Mouse (Mus musculus): ENCODE data around the gene Prpf19. TPM values are rescaled to one million over a fixed set of nuclear protein-coding genes. Genes with fewer than 3 reads are reported as not detected.

The Prpf19 gene
- polyA plus RNA-seq, 1 experiment from 2014 or later, result 22.4 TPM

- ATAC-seq, result no peak
- Histone ChIP-seq H3K27ac (ENCODE audit: low read length) (no peak overlapping the region), H3K9me3 (ENCODE audit: low read length) (no peaks in the 10 kb centered on the region), H3K9ac (replicated peaks; ENCODE audit: low read depth) (no peak overlapping the region), H3K4me1 (ENCODE audit: insufficient read depth, low read depth, low read length) (no peaks in the 10 kb centered on the region), H3K4me3 (ENCODE audit: low read depth, low read length) (no peak overlapping the region), H3K27me3 (replicated peaks; ENCODE audit: insufficient read depth, low read length) (no peaks in the 10 kb centered on the region), H3K4me2 (replicated peaks; ENCODE audit: low read depth, low read length) (no peak overlapping the region), H3K36me3 (ENCODE audit: insufficient read depth, low read length) (no peaks in the 10 kb centered on the region)
- TF ChIP-seq EP300 (IDR thresholded peaks at IDR 0.05) (no peak), CTCF (IDR thresholded peaks at IDR 0.05) (no peak)
- DNase-seq (ENCODE audit: low spot score), result peak; percentile 42
- 45% methylated on average over 7 of the region's 7 CpGs for WGBS
Observed at GRCm38 (mm10) chr19:10914291-10914690, 19.3 kb downstream of the Prpf19 start.

- no peak for DNase-seq (ENCODE audit: low spot score)
- ATAC-seq, result no peak
- no peaks in the 10 kb centered on the region for H3K4me1 ChIP-seq (ENCODE audit: insufficient read depth, low read depth, low read length)
- no peak overlapping the region for H3K4me2 ChIP-seq (replicated peaks; ENCODE audit: low read depth, low read length)
- no peak for TF ChIP-seq CTCF (IDR thresholded peaks at IDR 0.05)
- TF ChIP-seq EP300 (IDR thresholded peaks at IDR 0.05), result no peak
- no peak overlapping the region for H3K4me3 ChIP-seq (ENCODE audit: low read depth, low read length)
- no peak overlapping the region for H3K27ac ChIP-seq (ENCODE audit: low read length)
- H3K9me3 ChIP-seq (ENCODE audit: low read length), result no peaks in the 10 kb centered on the region
- H3K36me3 ChIP-seq (ENCODE audit: insufficient read depth, low read length), result no peaks in the 10 kb centered on the region
- no peak overlapping the region for H3K9ac ChIP-seq (replicated peaks; ENCODE audit: low read depth)
- WGBS, result 59% methylated on average over 2 of the region's 2 CpGs
- H3K27me3 ChIP-seq (replicated peaks; ENCODE audit: insufficient read depth, low read length), result no peaks in the 10 kb centered on the region
Observed at GRCm38 (mm10) chr19:10914870-10915269, 19.8 kb downstream of the Prpf19 start.

- H3K27ac ChIP-seq (ENCODE audit: low read length), result no peak overlapping the region
- no peaks in the 10 kb centered on the region for H3K36me3 ChIP-seq (ENCODE audit: insufficient read depth, low read length)
- H3K9me3 ChIP-seq (ENCODE audit: low read length), result no peaks in the 10 kb centered on the region
- DNase-seq (ENCODE audit: low spot score), result no peak
- H3K4me2 ChIP-seq (replicated peaks; ENCODE audit: low read depth, low read length), result no peak overlapping the region
- no peak overlapping the region for H3K9ac ChIP-seq (replicated peaks; ENCODE audit: low read depth)
- no peaks in the 10 kb centered on the region for H3K4me1 ChIP-seq (ENCODE audit: insufficient read depth, low read depth, low read length)
- H3K4me3 ChIP-seq (ENCODE audit: low read depth, low read length), result no peak overlapping the region
- WGBS, result 46% methylated on average over 5 of the region's 5 CpGs
- H3K27me3 ChIP-seq (replicated peaks; ENCODE audit: insufficient read depth, low read length), result no peaks in the 10 kb centered on the region
- no peak for ATAC-seq
- no peak for TF ChIP-seq CTCF (IDR thresholded peaks at IDR 0.05)
- no peak for TF ChIP-seq EP300 (IDR thresholded peaks at IDR 0.05)
Observed at GRCm38 (mm10) chr19:10916506-10916905, 21.5 kb downstream of the Prpf19 start.

- ATAC-seq (0 out of 2 replicates have a peak, but pooled peaks have one; percentile 16), DNase-seq (ENCODE audit: low spot score) (no peak)
- Histone ChIP-seq H3K4me3 (ENCODE audit: low read depth, low read length) (no peak overlapping the region), H3K4me2 (replicated peaks; ENCODE audit: low read depth, low read length) (no peak overlapping the region), H3K9me3 (ENCODE audit: low read length) (no peaks in the 10 kb centered on the region), H3K27me3 (replicated peaks; ENCODE audit: insufficient read depth, low read length) (no peaks in the 10 kb centered on the region), H3K36me3 (ENCODE audit: insufficient read depth, low read length) (no peaks in the 10 kb centered on the region), H3K4me1 (ENCODE audit: insufficient read depth, low read depth, low read length) (no peaks in the 10 kb centered on the region), H3K9ac (replicated peaks; ENCODE audit: low read depth) (no peak overlapping the region), H3K27ac (ENCODE audit: low read length) (no peak overlapping the region)
- TF ChIP-seq CTCF (IDR thresholded peaks at IDR 0.05) (no peak), EP300 (IDR thresholded peaks at IDR 0.05) (no peak)
- WGBS, result 79% methylated on average over 10 of the region's 10 CpGs
Observed at GRCm38 (mm10) chr19:10918321-10918991, 23.4 kb downstream of the Prpf19 start.

GRCm38 (mm10) chr19:10920532-10920931, 25.5 kb downstream of the Prpf19 start, which contains the start of gene Zp1:
TSS of gene Zp1 (minus strand) at chr19:10920632.
- no peak within 1 kb of the TSS for H3K9ac ChIP-seq (replicated peaks; ENCODE audit: low read depth)
- no peak within 1 kb of the TSS for H3K27ac ChIP-seq (ENCODE audit: low read length)
- H3K36me3 ChIP-seq (ENCODE audit: insufficient read depth, low read length), result no peaks in the 10 kb centered on the region
- H3K27me3 ChIP-seq (replicated peaks; ENCODE audit: insufficient read depth, low read length), result no peaks in the 10 kb centered on the region
- H3K4me1 ChIP-seq (ENCODE audit: insufficient read depth, low read depth, low read length), result no peaks in the 10 kb centered on the region
- TF ChIP-seq CTCF (IDR thresholded peaks at IDR 0.05), result no peak
- no peak for TF ChIP-seq EP300 (IDR thresholded peaks at IDR 0.05)
- 71% methylated on average over 2 of the region's 2 CpGs for WGBS
- ATAC-seq (no peak), DNase-seq (ENCODE audit: low spot score) (no peak)
- H3K4me3 ChIP-seq (ENCODE audit: low read depth, low read length), result no peak within 1 kb of the TSS
- H3K4me2 ChIP-seq (replicated peaks; ENCODE audit: low read depth, low read length), result no peak within 1 kb of the TSS
- H3K9me3 ChIP-seq (ENCODE audit: low read length), result no peaks in the 10 kb centered on the region

- no peak for ATAC-seq
- no peak overlapping the region for H3K4me2 ChIP-seq (replicated peaks; ENCODE audit: low read depth, low read length)
- no peaks in the 10 kb centered on the region for H3K4me1 ChIP-seq (ENCODE audit: insufficient read depth, low read depth, low read length)
- no peak overlapping the region for H3K4me3 ChIP-seq (ENCODE audit: low read depth, low read length)
- H3K9ac ChIP-seq (replicated peaks; ENCODE audit: low read depth), result no peak overlapping the region
- 69% methylated on average over 3 of the region's 3 CpGs for WGBS
- no peak overlapping the region for H3K27ac ChIP-seq (ENCODE audit: low read length)
- H3K27me3 ChIP-seq (replicated peaks; ENCODE audit: insufficient read depth, low read length), result no peaks in the 10 kb centered on the region
- H3K36me3 ChIP-seq (ENCODE audit: insufficient read depth, low read length), result no peaks in the 10 kb centered on the region
- no peaks in the 10 kb centered on the region for H3K9me3 ChIP-seq (ENCODE audit: low read length)
- TF ChIP-seq EP300 (IDR thresholded peaks at IDR 0.05), result no peak
- no peak for TF ChIP-seq CTCF (IDR thresholded peaks at IDR 0.05)
- DNase-seq (ENCODE audit: low spot score), result no peak
Observed at GRCm38 (mm10) chr19:10921058-10921457, 26.0 kb downstream of the Prpf19 start.
